Mouse (Mus musculus): ENCODE data around the gene Erlin1. TPM values are rescaled to one million over a fixed set of nuclear protein-coding genes. Genes with fewer than 3 reads are reported as not detected.

Erlin1 gene
- total RNA-seq, 1 experiment from 2014 or later: 35.3 TPM

DNA sequence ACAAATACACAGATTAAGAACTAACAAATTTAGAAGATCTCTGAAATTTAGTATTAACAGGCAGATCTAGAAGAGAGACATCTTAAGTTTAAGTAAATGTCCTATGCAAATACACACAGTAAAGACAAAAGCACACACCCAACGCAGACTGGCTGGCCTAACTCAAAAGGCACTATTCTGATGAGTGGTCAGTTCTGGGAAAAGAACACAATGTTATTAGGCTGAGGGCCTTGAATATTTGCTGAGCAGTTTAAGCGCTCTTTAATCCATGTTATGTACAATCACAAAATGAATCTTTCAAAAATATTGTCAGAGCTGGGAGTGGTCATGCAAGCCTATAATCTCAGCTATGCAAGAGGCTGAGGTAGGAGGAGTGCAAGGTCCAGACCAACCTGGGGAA is 4.9 kb downstream of the Erlin1 start:
- no peak for ATAC-seq (replicated peaks; ENCODE audit: low read depth, poor library complexity, severe bottlenecking)

DNA sequence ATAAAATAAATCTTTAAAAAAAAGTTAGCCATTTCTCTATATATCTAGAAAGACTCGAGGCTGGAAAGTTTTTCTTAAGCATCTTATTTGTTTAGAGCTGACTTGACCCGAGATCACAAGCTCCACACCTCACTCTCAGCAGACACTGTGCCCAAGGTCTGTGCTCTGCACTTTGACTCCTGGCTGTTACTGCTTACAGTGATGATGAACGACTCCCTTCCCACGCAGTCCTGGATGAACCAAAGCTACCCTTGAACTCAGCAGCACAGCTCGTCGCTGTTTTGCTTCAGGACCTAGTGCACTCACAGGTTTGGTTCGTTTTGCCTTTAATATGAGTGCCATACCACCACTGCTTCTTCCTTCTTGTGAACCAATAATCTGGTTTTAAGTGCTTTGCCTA is 5.8 kb downstream of the Erlin1 start:
- no peak for ATAC-seq (replicated peaks; ENCODE audit: low read depth, poor library complexity, severe bottlenecking)

DNA sequence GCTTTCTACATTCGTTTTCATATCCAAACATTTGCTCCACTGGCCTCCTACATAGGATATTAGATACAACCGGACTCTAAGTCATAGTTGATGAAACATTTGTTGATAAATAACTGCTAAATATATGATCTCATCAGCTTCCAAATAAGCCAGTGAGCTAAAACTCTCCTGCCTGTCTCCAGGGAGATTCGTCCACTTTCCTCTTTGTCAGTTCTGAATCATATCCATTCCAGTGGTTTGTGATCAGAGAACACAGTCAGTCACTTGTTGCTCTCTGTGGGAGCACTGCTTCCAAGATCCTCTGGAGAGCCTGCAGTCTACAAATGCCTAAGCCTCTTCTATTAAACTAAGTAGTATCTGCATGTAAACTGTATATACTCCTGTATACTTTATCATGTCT is 9.4 kb downstream of the Erlin1 start:
- ATAC-seq (replicated peaks; ENCODE audit: low read depth, poor library complexity, severe bottlenecking): no peak

DNA sequence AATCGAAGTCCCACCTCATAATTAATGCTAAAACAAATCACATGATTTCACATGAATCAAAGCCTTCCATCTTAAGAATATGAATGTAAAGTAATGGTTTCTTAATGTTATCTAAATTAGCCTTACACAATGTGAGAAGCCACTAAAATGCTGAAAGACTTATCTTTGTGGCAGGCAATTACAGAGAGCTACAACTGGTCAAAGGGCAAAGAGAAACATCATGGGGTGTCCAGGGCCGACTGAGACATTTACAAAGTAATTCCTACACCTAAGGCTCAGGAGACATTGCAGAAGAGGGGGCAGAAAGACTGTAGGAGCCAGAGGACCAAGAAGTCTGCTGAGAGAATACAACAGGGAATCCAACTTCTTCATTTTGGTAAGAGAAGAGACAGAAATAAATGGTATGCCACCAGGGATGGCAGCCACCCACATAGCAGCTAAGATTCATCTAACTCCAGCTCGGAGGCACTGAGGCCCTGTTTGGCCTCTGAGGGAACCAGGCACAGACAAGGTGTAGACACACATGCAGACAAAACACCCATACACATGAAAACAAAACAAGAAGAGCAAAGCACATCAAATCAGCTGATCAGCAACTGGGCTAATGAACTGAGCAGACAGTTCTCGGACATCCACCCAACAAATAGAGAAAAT is 14.3 kb downstream of the Erlin1 start:
- no peak for ATAC-seq (replicated peaks; ENCODE audit: low read depth, poor library complexity, severe bottlenecking)

DNA sequence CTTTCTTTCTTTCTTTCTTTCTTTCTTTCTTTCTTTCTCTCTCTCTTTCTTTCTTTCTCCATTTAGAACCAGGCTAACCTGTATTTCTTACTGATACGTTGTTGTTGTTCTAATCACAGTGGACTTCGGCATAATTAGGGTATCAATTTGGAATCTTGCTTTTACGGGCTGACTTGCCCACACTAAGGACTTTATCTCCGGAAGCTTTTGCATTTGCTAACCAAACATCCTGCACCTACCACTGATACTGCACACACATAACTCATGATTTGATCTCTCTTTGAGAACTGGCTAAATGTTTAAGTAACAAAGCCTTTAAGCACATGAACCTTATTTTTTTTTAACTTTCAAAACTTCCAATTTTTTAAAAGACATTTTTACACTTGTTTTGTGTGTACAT is 19.2 kb downstream of the Erlin1 start:
- ATAC-seq (replicated peaks; ENCODE audit: low read depth, poor library complexity, severe bottlenecking): no peak

DNA sequence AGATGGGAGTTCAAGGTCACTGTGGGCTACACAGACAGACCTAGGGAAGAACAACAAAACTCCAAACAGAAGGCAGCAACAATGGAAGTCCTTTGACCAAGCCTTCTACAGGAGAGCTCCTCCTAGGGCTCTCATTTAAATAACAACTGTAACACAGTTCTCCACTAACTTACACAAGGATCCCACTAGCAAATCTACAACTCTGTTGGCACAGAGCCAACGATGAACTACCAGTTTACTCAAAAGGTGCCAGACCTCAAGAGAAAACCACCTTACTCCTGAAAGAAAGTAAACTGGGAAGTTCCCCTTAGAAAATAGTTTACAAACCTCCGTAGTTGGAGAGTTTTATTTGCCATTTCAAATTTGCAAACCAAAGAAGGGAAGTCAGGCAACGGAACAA is 20.3 kb downstream of the Erlin1 start:
- ATAC-seq (replicated peaks; ENCODE audit: low read depth, poor library complexity, severe bottlenecking): no peak

DNA sequence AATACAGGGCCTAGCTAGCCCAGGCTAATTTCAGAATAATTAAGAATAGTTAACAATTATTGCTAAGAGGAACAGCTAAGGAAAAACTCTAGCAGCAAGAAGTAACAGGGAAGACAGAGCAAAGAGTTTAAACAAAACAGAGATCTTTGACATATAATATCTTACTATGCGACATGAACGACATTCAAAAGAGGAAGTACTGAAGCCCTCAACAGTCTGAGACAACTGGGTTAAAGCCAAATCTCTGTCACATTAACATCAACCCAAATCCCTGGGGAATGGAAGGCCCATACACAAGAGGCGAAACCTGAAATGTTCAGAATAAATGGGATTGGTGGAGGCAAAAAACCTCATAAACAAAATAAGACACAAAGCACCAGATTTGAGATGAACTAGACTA is 23.7 kb downstream of the Erlin1 start:
- no peak for ATAC-seq (replicated peaks; ENCODE audit: low read depth, poor library complexity, severe bottlenecking)

DNA sequence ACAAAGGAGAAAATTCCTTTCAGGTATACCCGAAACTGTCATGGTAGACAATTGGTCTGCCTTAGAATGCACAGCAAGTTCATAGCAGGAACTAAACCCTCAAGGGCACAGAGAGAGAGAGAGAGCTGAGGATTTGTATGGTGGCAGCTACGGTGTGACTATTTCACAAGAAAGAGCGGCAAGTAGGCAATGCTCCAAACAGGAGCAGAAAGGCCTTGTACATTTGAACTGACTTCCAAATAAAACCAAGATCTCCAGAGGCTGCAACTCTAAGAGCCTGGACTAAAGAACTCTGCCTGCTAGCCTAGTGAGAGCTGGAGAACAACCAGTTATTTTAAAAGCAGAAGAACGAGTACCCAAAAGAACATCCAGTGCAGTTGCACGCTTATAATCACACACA is 27.5 kb downstream of the Erlin1 start:
- no peak for ATAC-seq (replicated peaks; ENCODE audit: low read depth, poor library complexity, severe bottlenecking)

DNA sequence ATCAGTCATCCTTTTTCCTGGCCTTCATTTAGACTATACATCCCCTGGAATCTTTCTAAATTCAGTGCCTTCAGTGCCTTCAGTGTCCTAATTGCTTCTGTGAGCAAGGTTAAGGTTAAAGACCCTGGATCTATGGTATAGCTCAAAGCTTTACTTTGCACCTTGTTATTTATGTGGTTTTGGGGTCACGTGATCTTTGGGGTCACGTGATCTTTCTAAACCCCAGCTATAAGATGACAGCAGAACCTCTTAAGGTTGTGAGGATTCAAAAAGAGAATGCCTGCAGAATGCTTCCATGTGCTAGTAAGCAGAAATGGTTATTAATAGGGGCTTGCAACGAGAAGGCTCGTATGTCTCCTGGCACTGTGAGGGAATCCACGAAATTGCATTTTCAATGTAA is 36.2 kb downstream of the Erlin1 start:
- ATAC-seq (replicated peaks; ENCODE audit: low read depth, poor library complexity, severe bottlenecking): no peak

DNA sequence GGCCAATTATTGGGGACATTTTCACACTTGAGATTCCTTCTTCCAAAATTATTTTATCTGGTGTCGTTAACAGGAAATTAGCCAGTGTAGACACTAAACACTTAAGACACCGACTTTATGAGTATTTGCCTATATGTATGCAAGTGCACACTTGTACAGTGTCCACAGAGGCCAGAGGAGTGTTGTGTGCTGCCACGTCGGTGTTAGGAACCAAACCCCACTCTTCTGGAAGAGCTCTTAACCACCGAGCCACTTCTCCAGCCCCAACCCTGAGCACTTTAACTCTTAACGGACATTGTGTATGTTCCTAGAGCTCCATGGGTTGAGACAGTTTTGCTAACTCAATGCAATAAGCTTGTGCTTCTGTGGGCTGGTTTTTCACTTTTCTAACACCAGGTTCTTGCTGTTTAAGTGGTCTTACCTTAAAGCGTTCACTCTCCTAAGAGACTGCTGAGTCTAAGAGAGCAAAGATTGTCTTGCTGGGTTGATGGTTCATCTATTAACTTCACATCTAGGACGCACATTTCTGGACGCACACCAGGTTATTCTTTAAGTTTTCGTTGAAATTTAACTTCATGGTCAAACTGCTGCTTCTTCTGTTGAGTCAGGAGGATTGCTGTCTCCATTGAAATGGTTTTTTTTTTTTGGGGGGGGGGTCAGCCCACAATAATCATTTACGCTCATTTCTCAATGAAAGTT is 37.4 kb downstream of the Erlin1 start:
- no peak for ATAC-seq (replicated peaks; ENCODE audit: low read depth, poor library complexity, severe bottlenecking)

DNA sequence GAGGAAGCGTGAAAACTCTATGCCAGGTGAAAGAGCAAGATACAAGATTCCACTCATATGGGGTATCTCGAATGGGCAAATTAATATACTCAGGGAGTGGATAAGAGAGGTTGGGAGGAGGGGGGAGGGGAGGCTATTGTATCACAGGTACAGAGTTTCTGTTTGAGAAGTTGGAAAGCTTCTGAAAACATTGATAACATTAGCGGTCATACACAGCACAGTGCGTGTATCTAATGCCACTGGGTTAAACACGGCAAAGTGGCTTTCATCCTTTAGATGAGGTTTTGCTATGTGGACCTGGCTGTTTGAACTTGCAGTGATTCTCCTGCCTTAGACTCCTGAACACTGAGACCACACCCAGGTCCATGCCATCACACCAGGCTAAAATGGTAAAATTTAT is 39.6 kb downstream of the Erlin1 start:
- no peak for ATAC-seq (replicated peaks; ENCODE audit: low read depth, poor library complexity, severe bottlenecking)

DNA sequence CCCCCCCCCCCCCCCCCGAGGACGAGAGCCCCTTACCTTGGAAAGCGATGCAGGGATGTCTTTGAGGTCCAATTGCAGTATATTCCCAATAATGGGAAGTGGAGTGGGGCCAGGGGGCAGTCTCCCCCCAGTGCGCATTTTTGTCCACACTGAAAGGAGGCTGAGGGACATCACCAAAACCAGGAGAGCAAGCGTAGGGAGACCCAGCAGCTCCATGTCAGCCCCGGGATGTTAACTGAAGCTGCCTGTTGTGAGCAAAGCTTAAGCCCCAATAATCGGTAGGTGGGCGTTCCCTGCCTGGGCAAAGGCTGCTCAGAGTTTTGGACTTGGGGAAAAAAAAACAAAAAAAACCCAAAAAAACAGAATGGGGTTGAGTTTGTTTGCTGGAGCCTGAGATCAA is 40.6 kb downstream of the Erlin1 start, which contains the start of gene Cyp2c23:
Gene Cyp2c23 (minus strand): TSS at position 237 of the 400 bp plus-strand sequence.
- no peak for ATAC-seq (replicated peaks; ENCODE audit: low read depth, poor library complexity, severe bottlenecking)

DNA sequence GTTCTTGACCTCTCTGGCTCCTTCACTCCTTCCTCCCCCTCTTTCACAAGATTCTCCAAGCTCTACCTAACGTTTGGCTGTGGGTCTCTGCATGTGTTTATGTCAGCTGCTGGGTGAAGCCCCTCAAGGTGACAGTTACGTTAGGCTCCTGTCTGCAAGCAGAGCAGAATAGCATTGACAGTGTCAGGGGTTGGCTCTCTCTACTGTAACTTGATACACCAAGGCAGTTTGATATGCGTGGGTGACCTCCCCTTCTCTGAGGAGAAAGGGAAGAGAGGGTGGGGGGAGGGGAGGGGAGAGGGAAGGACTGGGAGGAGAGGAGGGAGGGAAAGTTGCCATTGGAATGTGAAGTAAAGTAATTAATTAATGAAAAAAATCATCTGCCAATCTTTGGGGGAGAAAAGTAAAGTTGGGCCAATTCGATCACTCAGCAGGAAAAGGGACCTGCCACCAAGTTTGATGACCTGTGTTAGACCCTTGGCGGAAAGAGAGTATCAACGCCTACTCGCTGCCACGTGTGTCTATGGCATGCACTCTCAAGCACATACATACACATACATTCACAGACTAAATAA is 42.5 kb downstream of the Erlin1 start:
- ATAC-seq (replicated peaks; ENCODE audit: low read depth, poor library complexity, severe bottlenecking): no peak

DNA sequence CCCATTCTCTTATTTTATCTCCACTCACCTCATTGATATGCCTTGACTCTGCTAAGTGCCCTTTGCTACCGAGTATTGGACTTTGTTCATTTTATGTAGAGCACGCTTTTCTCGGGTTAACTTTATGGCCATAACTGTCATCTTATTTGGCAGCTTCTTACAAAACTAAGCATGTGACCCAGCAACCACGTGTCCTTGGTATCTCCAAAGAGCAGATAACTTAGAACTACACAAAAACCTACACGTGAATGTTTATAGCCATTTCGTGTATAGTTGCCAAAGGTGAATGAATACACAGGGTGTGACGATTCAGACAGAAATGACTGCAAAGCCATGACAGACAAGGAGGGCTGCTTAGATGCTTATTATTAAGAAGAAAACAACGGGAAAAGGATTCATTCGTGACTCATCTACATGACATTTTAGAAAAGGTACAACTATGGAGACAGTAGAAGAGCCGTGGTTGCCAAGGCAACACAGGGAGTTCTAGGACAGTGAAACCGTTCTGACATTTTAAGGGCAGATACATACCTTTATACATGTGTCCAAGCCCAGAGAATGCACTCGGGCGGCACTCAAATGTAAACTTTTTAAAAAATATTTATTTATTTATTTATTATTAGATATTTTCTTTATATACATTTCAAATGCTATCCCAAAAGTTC is 44.5 kb downstream of the Erlin1 start:
- no peak for ATAC-seq (replicated peaks; ENCODE audit: low read depth, poor library complexity, severe bottlenecking)

DNA sequence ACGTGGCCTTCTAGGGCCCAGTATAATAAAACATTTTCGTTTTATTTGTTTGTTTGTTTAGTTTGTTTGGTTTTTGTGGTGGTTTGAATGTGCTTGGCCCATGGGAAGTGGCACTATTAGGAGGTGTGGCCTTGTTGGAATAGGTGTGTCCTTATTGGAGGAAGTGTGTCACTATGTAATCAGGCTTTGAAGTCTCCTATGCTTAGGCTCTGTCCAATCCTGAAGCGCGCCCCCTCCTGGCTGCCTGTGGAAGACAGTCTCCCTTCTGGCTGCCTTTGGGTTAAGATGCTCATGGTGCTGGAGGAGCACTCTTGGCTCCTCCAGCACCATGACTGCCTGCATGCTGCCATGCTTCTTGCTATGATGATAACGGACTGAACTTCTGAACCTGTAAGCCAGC is 46.5 kb downstream of the Erlin1 start:
- no peak for ATAC-seq (replicated peaks; ENCODE audit: low read depth, poor library complexity, severe bottlenecking)

DNA sequence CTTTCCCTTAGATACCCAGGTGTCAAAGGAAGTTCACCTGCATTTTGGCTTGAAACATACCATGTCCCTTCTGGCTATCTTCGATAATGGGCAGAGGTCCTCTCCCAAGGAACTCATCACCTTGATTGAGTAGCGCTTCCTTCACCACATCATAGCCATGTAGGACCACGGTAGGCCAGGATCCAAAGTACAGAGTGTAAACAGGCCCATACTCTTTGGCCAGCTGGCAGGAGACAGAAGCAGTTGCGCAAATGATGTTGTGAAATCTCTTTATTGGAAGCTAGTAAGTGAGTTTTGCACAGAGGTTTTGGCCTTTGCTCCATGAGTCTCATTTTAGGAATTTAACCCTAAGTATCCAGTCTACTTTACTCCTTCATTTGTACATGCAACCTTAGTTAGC is 48.1 kb downstream of the Erlin1 start:
- no peak for ATAC-seq (replicated peaks; ENCODE audit: low read depth, poor library complexity, severe bottlenecking)

DNA sequence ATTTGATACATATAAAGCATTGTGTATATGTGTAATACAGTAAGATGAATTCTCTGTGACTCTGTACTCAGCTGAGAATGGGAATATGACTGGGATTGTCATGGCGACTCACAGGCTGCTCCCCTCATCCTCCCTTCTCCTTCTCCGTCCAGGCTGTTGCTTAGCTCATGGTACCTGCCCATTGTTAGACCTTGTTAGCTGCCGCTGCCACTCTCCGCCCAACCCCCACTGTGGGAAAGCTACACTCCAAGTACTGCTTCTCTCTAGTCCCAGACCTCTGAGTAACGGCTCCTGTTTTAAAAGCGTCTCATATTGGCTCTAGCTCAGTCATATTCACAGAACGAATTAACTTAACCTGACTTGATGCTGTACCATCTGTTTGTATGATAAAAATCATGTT is 49.8 kb downstream of the Erlin1 start:
- no peak for ATAC-seq (replicated peaks; ENCODE audit: low read depth, poor library complexity, severe bottlenecking)

DNA sequence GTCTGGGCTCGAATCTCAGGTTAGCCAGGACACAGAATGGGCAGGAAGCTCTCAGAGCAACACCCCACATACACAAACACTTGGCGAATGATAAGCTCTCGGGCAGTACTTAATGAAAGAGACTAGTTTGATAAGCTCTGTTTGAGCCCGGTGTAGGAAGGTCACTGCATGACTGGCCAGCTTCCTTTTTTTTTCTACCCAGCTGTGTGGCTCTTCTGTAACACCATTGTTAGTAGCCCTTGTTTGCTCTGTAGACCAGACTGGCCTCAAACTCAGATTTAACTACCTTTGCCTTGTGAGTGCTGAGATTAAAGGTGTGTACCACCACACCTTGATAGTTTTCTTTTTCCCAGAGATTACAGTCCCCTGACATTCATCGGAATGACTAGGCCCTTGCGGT is 55.7 kb downstream of the Erlin1 start:
- no peak for ATAC-seq (replicated peaks; ENCODE audit: low read depth, poor library complexity, severe bottlenecking)

DNA sequence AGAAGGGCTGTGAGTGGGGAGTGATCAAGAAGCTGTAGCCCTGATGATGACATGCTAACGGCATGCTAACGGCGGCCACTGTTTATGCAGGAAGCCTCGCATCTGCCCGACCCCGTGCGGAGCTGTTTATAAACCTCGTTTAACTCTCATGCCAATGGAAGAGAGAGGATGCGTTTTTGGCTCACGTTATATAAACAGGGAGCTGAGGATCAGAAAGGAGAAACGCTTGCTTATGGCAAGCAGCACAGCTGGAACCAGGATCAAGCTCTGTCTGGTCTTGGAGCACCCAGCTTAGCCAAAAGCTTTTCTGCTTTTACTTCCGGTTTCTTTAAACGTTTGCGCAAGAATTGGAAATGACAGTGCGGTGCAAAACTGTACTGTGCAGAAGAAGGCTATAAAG is 60.8 kb downstream of the Erlin1 start:
- 0 out of 2 replicates have a peak, but pooled peaks have one; percentile 54 for ATAC-seq (replicated peaks; ENCODE audit: low read depth, poor library complexity, severe bottlenecking)

DNA sequence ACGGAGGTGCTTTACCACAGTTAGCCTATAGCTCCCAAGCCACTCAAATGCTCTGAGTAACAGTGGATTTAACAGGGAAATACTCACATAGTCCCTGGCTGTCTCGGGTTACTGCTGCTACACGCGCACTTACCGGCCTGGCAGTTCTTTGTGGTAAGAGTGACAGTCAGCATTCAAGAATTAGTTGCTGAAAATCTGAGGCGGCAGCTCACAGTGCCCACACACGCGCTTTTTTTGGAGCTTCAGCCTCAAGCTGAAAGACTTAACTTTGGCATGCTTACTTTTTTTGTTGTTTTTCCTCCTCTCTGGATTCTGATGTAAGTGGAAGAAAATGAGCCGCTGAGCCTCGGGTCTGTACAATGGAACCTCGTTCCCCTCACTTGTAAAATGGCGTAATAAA is 62.4 kb downstream of the Erlin1 start:
- ATAC-seq (replicated peaks; ENCODE audit: low read depth, poor library complexity, severe bottlenecking): no peak

DNA sequence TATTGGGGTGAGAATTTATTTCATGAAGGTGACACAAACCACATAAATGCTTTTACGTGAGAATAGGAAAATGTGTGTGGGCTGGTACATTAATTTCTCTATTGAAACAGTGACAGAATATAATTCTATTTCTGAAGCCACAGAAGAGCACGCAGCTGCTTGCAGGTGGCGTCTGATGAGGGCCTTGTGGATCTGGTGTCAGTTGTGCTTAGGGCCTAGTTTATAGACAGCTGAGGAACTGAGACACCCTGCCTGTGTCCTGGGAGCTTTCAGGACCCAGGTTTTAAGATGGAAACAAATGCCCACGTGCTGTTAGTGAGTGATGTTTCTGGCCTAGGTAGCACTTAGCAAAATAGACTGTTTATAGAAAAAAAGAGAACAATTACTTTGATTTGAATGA is 64.6 kb downstream of the Erlin1 start:
- ATAC-seq (replicated peaks; ENCODE audit: low read depth, poor library complexity, severe bottlenecking): no peak

Measured in common myeloid progenitor, adult 5-6 weeks (primary cell).